Mouse (Mus musculus) MEL (cell line): ENCODE measurements at regions not wholly inside any gene's neighbourhood (a gene's known extent, or its start where the extent isn't known, plus 50 kb on each side); places are given as distances from the start of the nearest gene placed in this dataset.

Experiments
- CTCF ChIP-seq, 3 experiments: IDR thresholded peaks in 2 of 3; conservative IDR thresholded peaks in 1 of 3; 2 replicates each; pipeline ENCODE4 v1.5.1; 2011 to 2012; ENCODE audit warnings: low read length in 3 of 3, low read depth in 2 of 3, mild to moderate bottlenecking in 2 of 3, improper control_type of control experiment in 1 of 3, inconsistent platforms in 1 of 3, mixed read lengths in 1 of 3, moderate library complexity in 1 of 3; ENCODE audit not compliant: control insufficient read depth in 1 of 3, insufficient read depth in 1 of 3, poor library complexity in 1 of 3, severe bottlenecking in 1 of 3
- E2F4 ChIP-seq: IDR thresholded peaks from 2 replicates; pipeline ENCODE4 v1.6.1; 2011; ENCODE audit warnings: low read depth, low read length, improper control_type of control experiment, borderline replicate concordance
- NELFE ChIP-seq: IDR thresholded peaks from 2 replicates; pipeline ENCODE4 v1.6.1; 2011; ENCODE audit warnings: low read depth, low read length, improper control_type of control experiment
- POLR2A ChIP-seq, 2 experiments: IDR thresholded peaks; 2 replicates each; pipeline ENCODE4 v1.6.1; 2011 to 2012; ENCODE audit warnings: low read length in 2 of 2, mild to moderate bottlenecking in 2 of 2, control low read depth in 1 of 2, improper control_type of control experiment in 1 of 2, low read depth in 1 of 2, moderate library complexity in 1 of 2; ENCODE audit not compliant: control insufficient read depth in 1 of 2, insufficient read depth in 1 of 2, poor library complexity in 1 of 2
- ZKSCAN1 ChIP-seq: IDR thresholded peaks from 2 replicates; pipeline ENCODE4 v1.6.1; 2012; ENCODE audit warnings: low read depth, mild to moderate bottlenecking, inconsistent platforms, low read length, improper control_type of control experiment, moderate library complexity

DNA sequence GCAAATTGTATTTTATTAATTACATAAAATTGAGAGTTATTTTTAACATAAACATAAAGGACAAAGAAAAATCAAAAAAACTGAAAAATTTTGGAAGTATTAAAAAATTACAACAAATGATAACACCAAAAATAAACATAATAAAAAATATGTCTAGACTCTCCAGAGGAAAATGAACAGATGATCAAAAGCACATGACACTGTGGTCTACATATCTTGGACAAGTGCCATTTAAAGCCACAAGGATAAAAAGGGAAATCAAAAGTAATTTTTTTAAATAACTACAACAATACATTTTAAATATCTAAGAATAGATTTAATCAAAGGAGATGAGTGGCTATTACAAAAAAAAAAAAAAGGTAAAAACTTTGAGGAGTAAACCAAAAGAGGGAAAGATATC is 755.6 kb downstream of the Hace1 start:
- TF ChIP-seq POLR2A (IDR thresholded peaks at IDR 0.05; ENCODE audit: control insufficient read depth in 1 of 2, insufficient read depth in 1 of 2, low read depth in 1 of 2, low read length in 2 of 2, poor library complexity in 1 of 2) = no peak
- no peak for TF ChIP-seq NELFE
- TF ChIP-seq ZKSCAN1 = no peak
- no peak for TF ChIP-seq E2F4
- no peak for TF ChIP-seq CTCF (IDR thresholded peaks at IDR 0.05 in 2 of 3, conservative IDR thresholded peaks at IDR 0.05 in 1 of 3; ENCODE audit: control insufficient read depth in 1 of 3, insufficient read depth in 1 of 3, low read depth in 2 of 3, low read length in 3 of 3, poor library complexity in 1 of 3, severe bottlenecking in 1 of 3)
